In genomic region chr11:29345673-29346286, GRCm38 (mm10) we compare ENCODE assay signal across 23 mouse cellular contexts. TPM values are rescaled to one million over a fixed set of nuclear protein-coding genes. Genes with fewer than 3 reads are reported as not detected.
A peak's percentile ranks its signal among the peaks of the same experiment; 100 is the strongest.
DNase-seq lines count a peak whose midpoint lies in the region; ATAC-seq lines count a peak whose summit lies in the region.
"Had no signal": no experiment of that assay in that cellular context is flagged by ENCODE, and none has a peak within 500 bp of the region (broad histone marks: within the 10 kb centered on the region; RNA-seq: fewer than 3 reads in every experiment).

No protein-coding gene starts in this region.

- no peak overlapping the region for H3K4me2 ChIP-seq in liver, embryonic 12.5 days
- H3K4me2 ChIP-seq in hindbrain, embryonic 16.5 days (ENCODE audit: low read length): no peak overlapping the region
- no peak overlapping the region for H3K4me2 ChIP-seq in hindbrain, embryonic 13.5 days
- H3K4me2 ChIP-seq: heart, embryonic 15.5 days; intestine, embryonic 15.5 days; kidney, embryonic 15.5 days; midbrain, embryonic 13.5 days; neural tube, embryonic 15.5 days had no signal

- H3K4me3 ChIP-seq in liver, embryonic 12.5 days: no peak overlapping the region
- H3K4me3 ChIP-seq in hindbrain, embryonic 16.5 days (ENCODE audit: low read length): no peak overlapping the region
- H3K4me3 ChIP-seq in hindbrain, embryonic 13.5 days: no peak overlapping the region
- H3K4me3 ChIP-seq: heart, embryonic 15.5 days; intestine, embryonic 15.5 days; kidney, embryonic 15.5 days; midbrain, embryonic 13.5 days; myocyte; neural tube, embryonic 15.5 days had no signal

- H3K9ac ChIP-seq in liver, embryonic 12.5 days: no peak overlapping the region
- no peak overlapping the region for H3K9ac ChIP-seq in hindbrain, embryonic 16.5 days (ENCODE audit: low read depth, low read length)
- no peak overlapping the region for H3K9ac ChIP-seq in hindbrain, embryonic 13.5 days
- H3K9ac ChIP-seq: forebrain, postnatal 0 days; heart, embryonic 15.5 days; intestine, embryonic 15.5 days; kidney, embryonic 15.5 days; midbrain, embryonic 13.5 days; neural tube, embryonic 15.5 days had no signal

- WGBS in liver, embryonic 12.5 days (ENCODE audit: insufficient replicate concordance): 68% methylated on average over 4 of the region's 4 CpGs
- 81% methylated on average over 4 of the region's 4 CpGs for WGBS in hindbrain, embryonic 16.5 days
- WGBS in hindbrain, embryonic 13.5 days: 76% methylated on average over 4 of the region's 4 CpGs

- no peaks in the 10 kb centered on the region for H3K9me3 ChIP-seq in liver, embryonic 12.5 days (replicated peaks)
- H3K9me3 ChIP-seq in hindbrain, embryonic 16.5 days (ENCODE audit: control insufficient read depth, low read length): no peaks in the 10 kb centered on the region
- no peaks in the 10 kb centered on the region for H3K9me3 ChIP-seq in hindbrain, embryonic 13.5 days
- H3K9me3 ChIP-seq: heart, embryonic 15.5 days; intestine, embryonic 15.5 days; kidney, embryonic 15.5 days; midbrain, embryonic 13.5 days; neural tube, embryonic 15.5 days had no signal

- peak; percentile 2 for DNase-seq in lung, postnatal 36 days
- DNase-seq in lung, postnatal 10 days: no peak
- DNase-seq in NIH3T3 (ENCODE audit: low read depth): peak; percentile 72
- no peak for DNase-seq in left cerebral cortex, adult 8-10 months (ENCODE audit: low spot score in 2 of 2)
- DNase-seq: adrenal gland, postnatal 25 days; cerebellum, postnatal 14 days; embryo, embryonic 11 days; forebrain, postnatal 0 days; left cerebral cortex, postnatal 4 days; lung, adult 18-20 months; right cerebral cortex, postnatal 4 days; thymus, postnatal 4 days had no signal

- H3K27ac ChIP-seq in liver, embryonic 12.5 days: peak overlapping the region; percentile 50
- H3K27ac ChIP-seq in hindbrain, embryonic 16.5 days (ENCODE audit: low read depth, low read length): no peak overlapping the region
- H3K27ac ChIP-seq in hindbrain, embryonic 13.5 days: no peak overlapping the region
- H3K27ac ChIP-seq: heart, embryonic 15.5 days; intestine, embryonic 15.5 days; kidney, embryonic 15.5 days; macrophage; midbrain, embryonic 13.5 days; neural tube, embryonic 15.5 days had no signal

- H3K27me3 ChIP-seq in liver, embryonic 12.5 days (replicated peaks): no peaks in the 10 kb centered on the region
- H3K27me3 ChIP-seq in hindbrain, embryonic 16.5 days (replicated peaks; ENCODE audit: control insufficient read depth, insufficient read depth, low read length): no peaks in the 10 kb centered on the region
- no peaks in the 10 kb centered on the region for H3K27me3 ChIP-seq in hindbrain, embryonic 13.5 days
- H3K27me3 ChIP-seq: heart, embryonic 15.5 days; intestine, embryonic 15.5 days; kidney, embryonic 15.5 days; midbrain, embryonic 13.5 days; neural tube, embryonic 15.5 days had no signal

- ATAC-seq in liver, embryonic 12.5 days: peak; percentile 90
- no peak for ATAC-seq in hindbrain, embryonic 16.5 days
- ATAC-seq in hindbrain, embryonic 13.5 days (ENCODE audit: low FRiP score): no peak
- ATAC-seq: CD4-positive, CD25-positive, alpha-beta regulatory T cell, adult 4 months; forebrain, postnatal 0 days; intestine, embryonic 15.5 days; midbrain, embryonic 13.5 days had no signal

- H3K36me3 ChIP-seq in liver, embryonic 12.5 days: no peaks in the 10 kb centered on the region
- no peaks in the 10 kb centered on the region for H3K36me3 ChIP-seq in hindbrain, embryonic 16.5 days (ENCODE audit: control insufficient read depth, insufficient read depth, low read length)
- H3K36me3 ChIP-seq in hindbrain, embryonic 13.5 days: no peaks in the 10 kb centered on the region
- H3K36me3 ChIP-seq: heart, embryonic 15.5 days; intestine, embryonic 15.5 days; kidney, embryonic 15.5 days; midbrain, embryonic 13.5 days; neural tube, embryonic 15.5 days had no signal

- H3K4me1 ChIP-seq in liver, embryonic 12.5 days: peaks cover 15% of the 10 kb centered on the region
- H3K4me1 ChIP-seq in hindbrain, embryonic 16.5 days (ENCODE audit: control insufficient read depth, insufficient read depth, low read depth, low read length): no peaks in the 10 kb centered on the region
- H3K4me1 ChIP-seq in hindbrain, embryonic 13.5 days (replicated peaks): no peaks in the 10 kb centered on the region
- H3K4me1 ChIP-seq: heart, embryonic 15.5 days; intestine, embryonic 15.5 days; kidney, embryonic 15.5 days; midbrain, embryonic 13.5 days; neural tube, embryonic 15.5 days had no signal

RNA-seq across cellular contexts. Expression of gene Ccdc88a, which starts 27.7 kb away (rescaled TPM):
- 8.2 and 10.1 TPM in 2 replicates for polyA plus RNA-seq in liver, embryonic 12.5 days (2016; fragmentation: Nextera tagmentation; extraction: Ambion mirVana)
- 71.1 and 73.8 TPM in 2 replicates for polyA plus RNA-seq in hindbrain, embryonic 16.5 days (2015; fragmentation: Nextera tagmentation; extraction: Ambion mirVana)
- 72.7 and 77.0 TPM in 2 replicates for polyA plus RNA-seq in hindbrain, embryonic 13.5 days (2015; fragmentation: Nextera tagmentation; extraction: Ambion mirVana)
- total RNA-seq in left cerebral cortex, adult 8-10 months (2022): 10 to 100 TPM; 52.4 to 62.0 (median 60.7) TPM

Comparison
In these comparisons a context has a peak if more than half of its experiments do, and no peak if none do; other contexts are left out.
1. DNase-seq: peak in lung, postnatal 36 days (single experiment) and NIH3T3 (single experiment); none in lung, postnatal 10 days (single experiment) and left cerebral cortex, adult 8-10 months (0 of 2).